Mouse (Mus musculus): ENCODE results near the gene Cacng7. TPM values are rescaled to one million over a fixed set of nuclear protein-coding genes. Genes with fewer than 3 reads are reported as not detected.
A peak's percentile ranks its signal among the peaks of the same experiment; 100 is the strongest.

The Cacng7 gene
- polyA plus RNA-seq, 1 experiment from 2014 or later: 4.3 TPM

- H3K27me3 ChIP-seq: peaks cover 47% of the 10 kb centered on the region
Measured at GRCm38 (mm10) chr7:3304298-3304697, 28.5 kb upstream of the Cacng7 start.

DNA sequence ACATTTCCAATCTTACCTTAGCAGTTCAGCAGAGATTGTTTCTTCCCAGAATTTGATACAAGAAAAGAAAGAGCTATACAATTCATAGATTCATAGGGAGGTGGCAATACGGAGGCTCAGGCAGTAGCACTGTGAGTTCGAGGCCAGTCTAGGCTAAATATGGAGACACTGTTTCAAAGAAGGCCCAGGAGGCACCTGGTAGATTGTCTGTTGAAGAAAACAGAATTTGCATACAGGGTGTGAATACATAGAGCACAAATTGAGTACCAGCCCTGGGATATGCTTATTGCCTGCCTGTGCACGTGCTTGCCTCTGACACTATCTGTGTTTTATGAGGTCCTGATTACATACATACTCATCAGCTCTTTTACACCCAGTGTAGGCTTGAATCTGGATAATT is 26.4 kb upstream of the Cacng7 start:
- 76% methylated on average over 3 of the region's 3 CpGs for WGBS
- H3K27me3 ChIP-seq: peaks cover 38% of the 10 kb centered on the region
- peaks cover 36% of the 10 kb centered on the region for H3K4me1 ChIP-seq (replicated peaks)
- no peaks in the 10 kb centered on the region for H3K36me3 ChIP-seq
- peaks cover 4% of the 10 kb centered on the region; the same call in 1 of the 2 replicates for H3K9me3 ChIP-seq
- no peak for ATAC-seq
- no peak overlapping the region for H3K4me2 ChIP-seq (replicated peaks)
- no peak overlapping the region for H3K4me3 ChIP-seq (replicated peaks)
- no peak overlapping the region for H3K9ac ChIP-seq (replicated peaks)
- no peak overlapping the region for H3K27ac ChIP-seq

More at GRCm38 (mm10) chr7:3304298-3304697, 28.5 kb upstream of the Cacng7 start:
- peak; percentile 28 for ATAC-seq
- Histone ChIP-seq H3K27ac (no peak overlapping the region), H3K9me3 (no peaks in the 10 kb centered on the region), H3K4me3 (replicated peaks) (peak overlapping the region; percentile 41), H3K36me3 (peaks cover 6% of the 10 kb centered on the region; the same call in 1 of the 2 replicates), H3K9ac (replicated peaks) (peak overlapping the region; percentile 64; the same call in 1 of the 2 replicates), H3K4me1 (replicated peaks) (peaks cover 36% of the 10 kb centered on the region), H3K4me2 (replicated peaks) (peak overlapping the region; percentile 72)
- WGBS: 2% methylated on average over 10 of the region's 10 CpGs

GRCm38 (mm10) chr7:3308646-3309045 is 24.1 kb upstream of the Cacng7 start:
- H3K4me3 ChIP-seq (replicated peaks): no peak overlapping the region
- no peaks in the 10 kb centered on the region for H3K36me3 ChIP-seq
- WGBS: 65% methylated on average over 4 of the region's 4 CpGs
- no peak overlapping the region for H3K9ac ChIP-seq (replicated peaks)
- H3K9me3 ChIP-seq: peaks cover 4% of the 10 kb centered on the region; the same call in 1 of the 2 replicates
- no peak for ATAC-seq
- H3K27me3 ChIP-seq: peaks cover 18% of the 10 kb centered on the region
- H3K4me2 ChIP-seq (replicated peaks): no peak overlapping the region
- no peak overlapping the region for H3K27ac ChIP-seq
- H3K4me1 ChIP-seq (replicated peaks): peaks cover 16% of the 10 kb centered on the region

- peaks cover 9% of the 10 kb centered on the region; the same call in 1 of the 2 replicates for H3K27me3 ChIP-seq
- H3K9me3 ChIP-seq: peaks cover 4% of the 10 kb centered on the region; the same call in 1 of the 2 replicates
- no peak overlapping the region for H3K27ac ChIP-seq
- no peak overlapping the region for H3K4me2 ChIP-seq (replicated peaks)
- 98% methylated on average over 7 of the region's 7 CpGs for WGBS
- no peak overlapping the region for H3K9ac ChIP-seq (replicated peaks)
- H3K36me3 ChIP-seq: no peaks in the 10 kb centered on the region
- ATAC-seq: no peak
- H3K4me1 ChIP-seq (replicated peaks): peaks cover under 1% of the 10 kb centered on the region; the same call in 1 of the 2 replicates
- H3K4me3 ChIP-seq (replicated peaks): no peak overlapping the region
Measured at GRCm38 (mm10) chr7:3310233-3310632, 22.5 kb upstream of the Cacng7 start.

DNA sequence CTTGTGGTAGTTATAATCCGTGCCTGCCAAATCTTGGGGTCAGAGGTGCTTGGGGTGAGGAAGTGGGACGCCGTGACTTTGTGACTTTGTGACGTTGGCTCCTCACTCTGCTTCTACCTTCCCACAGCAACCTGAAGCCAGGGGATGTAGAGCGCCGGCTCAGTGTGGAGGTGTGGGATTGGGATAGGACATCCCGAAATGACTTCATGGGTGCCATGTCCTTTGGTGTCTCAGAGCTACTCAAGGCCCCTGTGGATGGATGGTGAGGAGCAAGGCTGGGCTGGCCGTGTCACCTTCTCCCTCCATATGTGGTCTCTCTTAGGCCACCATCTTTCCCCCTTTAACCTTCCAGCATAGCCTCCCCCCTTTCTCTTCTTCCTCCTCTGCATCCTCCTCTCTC is 19.2 kb upstream of the Cacng7 start:
- 85% methylated on average over 8 of the region's 8 CpGs for WGBS
- ATAC-seq: peak; percentile 49

GRCm38 (mm10) chr7:3314121-3314520 is 18.6 kb upstream of the Cacng7 start:
- H3K9me3 ChIP-seq: peaks cover 4% of the 10 kb centered on the region; the same call in 1 of the 2 replicates
- WGBS: 64% methylated on average over 5 of the region's 5 CpGs
- peak; percentile 78 for ATAC-seq
- H3K9ac ChIP-seq (replicated peaks): no peak overlapping the region
- no peak overlapping the region for H3K27ac ChIP-seq
- no peaks in the 10 kb centered on the region for H3K36me3 ChIP-seq
- no peak overlapping the region for H3K4me3 ChIP-seq (replicated peaks)
- no peak overlapping the region for H3K4me2 ChIP-seq (replicated peaks)
- H3K4me1 ChIP-seq (replicated peaks): 0 out of 2 replicates have a peak, but pooled peaks cover 6% of the 10 kb centered on the region
- no peaks in the 10 kb centered on the region for H3K27me3 ChIP-seq

More for the DNA sequence above, 19.2 kb upstream of the Cacng7 start:
- Histone ChIP-seq H3K4me2 (replicated peaks) (no peak overlapping the region), H3K36me3 (no peaks in the 10 kb centered on the region), H3K9me3 (peaks cover 4% of the 10 kb centered on the region; the same call in 1 of the 2 replicates), H3K4me3 (replicated peaks) (no peak overlapping the region), H3K27me3 (no peaks in the 10 kb centered on the region), H3K27ac (no peak overlapping the region), H3K9ac (replicated peaks) (no peak overlapping the region), H3K4me1 (replicated peaks) (0 out of 2 replicates have a peak, but pooled peaks cover 6% of the 10 kb centered on the region)

- Histone ChIP-seq H3K27me3 (no peaks in the 10 kb centered on the region), H3K4me1 (replicated peaks) (0 out of 2 replicates have a peak, but pooled peaks cover 6% of the 10 kb centered on the region), H3K4me2 (replicated peaks) (no peak overlapping the region), H3K27ac (no peak overlapping the region), H3K9ac (replicated peaks) (no peak overlapping the region), H3K9me3 (no peaks in the 10 kb centered on the region), H3K36me3 (no peaks in the 10 kb centered on the region), H3K4me3 (replicated peaks) (no peak overlapping the region)
- ATAC-seq: no peak
- 48% methylated on average over 4 of the region's 4 CpGs for WGBS
Measured at GRCm38 (mm10) chr7:3317704-3318103, 15.1 kb upstream of the Cacng7 start.

- ATAC-seq: no peak
- Histone ChIP-seq H3K36me3 (no peaks in the 10 kb centered on the region), H3K27me3 (no peaks in the 10 kb centered on the region), H3K4me2 (replicated peaks) (no peak overlapping the region), H3K9ac (replicated peaks) (no peak overlapping the region), H3K4me3 (replicated peaks) (no peak overlapping the region), H3K4me1 (replicated peaks) (0 out of 2 replicates have a peak, but pooled peaks cover 6% of the 10 kb centered on the region), H3K9me3 (no peaks in the 10 kb centered on the region), H3K27ac (no peak overlapping the region)
- 70% methylated on average over 3 of the region's 3 CpGs for WGBS
Measured at GRCm38 (mm10) chr7:3320856-3321255, 11.9 kb upstream of the Cacng7 start.

DNA sequence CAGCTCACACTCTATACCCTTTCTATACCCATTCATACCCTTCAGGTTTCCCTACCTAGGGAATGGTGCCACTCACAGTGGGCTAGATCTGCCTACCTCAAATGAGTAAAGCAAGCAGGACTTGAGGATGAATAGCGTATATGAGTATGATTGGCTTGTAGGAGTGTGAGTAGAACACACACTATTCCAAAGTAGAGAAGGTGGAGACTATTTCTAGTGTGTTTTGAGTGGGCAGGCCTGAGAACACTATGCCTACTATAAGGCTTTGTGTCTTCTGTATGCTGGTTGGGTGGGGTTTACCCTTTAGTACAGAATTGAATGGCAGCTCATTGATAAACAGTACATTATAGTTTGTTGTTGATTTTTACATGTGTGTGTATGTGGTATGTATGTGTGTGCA is 8.9 kb upstream of the Cacng7 start:
- 95% methylated on average over 1 of the region's 1 CpGs for WGBS
- Histone ChIP-seq H3K9ac (replicated peaks) (no peak overlapping the region), H3K9me3 (no peaks in the 10 kb centered on the region), H3K27me3 (peaks cover under 1% of the 10 kb centered on the region; the same call in 1 of the 2 replicates), H3K4me2 (replicated peaks) (no peak overlapping the region), H3K4me3 (replicated peaks) (no peak overlapping the region), H3K36me3 (no peaks in the 10 kb centered on the region), H3K4me1 (replicated peaks) (no peaks in the 10 kb centered on the region), H3K27ac (no peak overlapping the region)
- ATAC-seq: no peak

GRCm38 (mm10) chr7:3327961-3328360 is 4.8 kb upstream of the Cacng7 start:
- Histone ChIP-seq H3K4me3 (replicated peaks) (no peak overlapping the region), H3K9ac (replicated peaks) (no peak overlapping the region), H3K9me3 (no peaks in the 10 kb centered on the region), H3K36me3 (no peaks in the 10 kb centered on the region), H3K27ac (no peak overlapping the region), H3K4me1 (replicated peaks) (peaks cover 14% of the 10 kb centered on the region), H3K27me3 (peaks cover 17% of the 10 kb centered on the region), H3K4me2 (replicated peaks) (no peak overlapping the region)
- no peak for ATAC-seq
- 80% methylated on average over 4 of the region's 4 CpGs for WGBS

- WGBS: 23% methylated on average over 31 of the region's 31 CpGs
- H3K27me3 ChIP-seq: peaks cover 17% of the 10 kb centered on the region
- H3K9me3 ChIP-seq: no peaks in the 10 kb centered on the region
- H3K4me1 ChIP-seq (replicated peaks): peaks cover 27% of the 10 kb centered on the region
- H3K9ac ChIP-seq (replicated peaks): no peak overlapping the region
- H3K4me3 ChIP-seq (replicated peaks): 0 out of 2 replicates have a peak overlapping the region, but pooled peaks have one; percentile 14
- H3K36me3 ChIP-seq: no peaks in the 10 kb centered on the region
- ATAC-seq: peak; percentile 25
- H3K4me2 ChIP-seq (replicated peaks): peak overlapping the region; percentile 37
- no peak overlapping the region for H3K27ac ChIP-seq
Measured at GRCm38 (mm10) chr7:3329776-3330546, 2.8 kb upstream of the Cacng7 start.

- no peak overlapping the region for H3K27ac ChIP-seq
- peak; percentile 12 for ATAC-seq
- H3K36me3 ChIP-seq: no peaks in the 10 kb centered on the region
- H3K9me3 ChIP-seq: no peaks in the 10 kb centered on the region
- H3K4me1 ChIP-seq (replicated peaks): peaks cover 31% of the 10 kb centered on the region
- H3K9ac ChIP-seq (replicated peaks): no peak overlapping the region; the same call in 1 of the 2 replicates
- H3K27me3 ChIP-seq: peaks cover 17% of the 10 kb centered on the region
- 51% methylated on average over 6 of the region's 6 CpGs for WGBS
- H3K4me2 ChIP-seq (replicated peaks): peak overlapping the region; percentile 71
- H3K4me3 ChIP-seq (replicated peaks): peak overlapping the region; percentile 60
Measured at GRCm38 (mm10) chr7:3331171-3331570, 1.6 kb upstream of the Cacng7 start.

All from midbrain, embryonic 13.5 days (tissue).